Mouse (Mus musculus): ENCODE measurements around the gene Rab43. TPM values are rescaled to one million over a fixed set of nuclear protein-coding genes. Genes with fewer than 3 reads are reported as not detected.
"Not testable (repeated sequence)": the region's sequence is repeated elsewhere in the genome, so short reads cannot be mapped to it uniquely, and the experiment has no call there.

Gene Rab43
- polyA plus RNA-seq, 1 experiment: 58.4 TPM

GRCm38 (mm10) chr6:87776663-87777062 lies 35.3 kb downstream of the Rab43 start:
- Histone ChIP-seq H3K27ac (ENCODE audit: insufficient read depth, low read depth, low read length) (no peak overlapping the region), H3K4me1 (ENCODE audit: control insufficient read depth, insufficient read depth, insufficient read length, low read length) (peaks cover 14% of the 10 kb centered on the region), H3K36me3 (ENCODE audit: control insufficient read depth, insufficient read depth, low read length) (no peaks in the 10 kb centered on the region), H3K4me3 (ENCODE audit: low read depth, low read length) (no peak overlapping the region), H3K27me3 (ENCODE audit: control insufficient read depth, insufficient read depth, low read length) (no peaks in the 10 kb centered on the region)
- 73% methylated on average over 1 of the region's 1 CpGs for WGBS
- TF ChIP-seq CTCF (IDR thresholded peaks at IDR 0.05; ENCODE audit: extremely low read depth, insufficient read length, insufficient replicate concordance, low read depth, low read length) (no peak), POLR2A (IDR thresholded peaks at IDR 0.05; ENCODE audit: low read depth, low read length) (no peak)

GRCm38 (mm10) chr6:87775588-87776245 lies 36.2 kb downstream of the Rab43 start:
- Histone ChIP-seq H3K4me3 (ENCODE audit: low read depth, low read length) (no peak overlapping the region), H3K27me3 (ENCODE audit: control insufficient read depth, insufficient read depth, low read length) (no peaks in the 10 kb centered on the region), H3K27ac (ENCODE audit: insufficient read depth, low read depth, low read length) (no peak overlapping the region), H3K36me3 (ENCODE audit: control insufficient read depth, insufficient read depth, low read length) (no peaks in the 10 kb centered on the region), H3K4me1 (ENCODE audit: control insufficient read depth, insufficient read depth, insufficient read length, low read length) (peaks cover 14% of the 10 kb centered on the region)
- WGBS: 26% methylated on average over 3 of the region's 3 CpGs
- no peak for TF ChIP-seq CTCF (IDR thresholded peaks at IDR 0.05; ENCODE audit: extremely low read depth, insufficient read length, insufficient replicate concordance, low read depth, low read length)
- TF ChIP-seq POLR2A (IDR thresholded peaks at IDR 0.05; ENCODE audit: low read depth, low read length): no peak

- no peaks in the 10 kb centered on the region for H3K27me3 ChIP-seq (ENCODE audit: control insufficient read depth, insufficient read depth, low read length)
- TF ChIP-seq POLR2A (IDR thresholded peaks at IDR 0.05; ENCODE audit: low read depth, low read length): no peak
- TF ChIP-seq CTCF (IDR thresholded peaks at IDR 0.05; ENCODE audit: extremely low read depth, insufficient read length, insufficient replicate concordance, low read depth, low read length): no peak
- WGBS: 71% methylated on average over 9 of the region's 9 CpGs
- H3K27ac ChIP-seq (ENCODE audit: insufficient read depth, low read depth, low read length): no peak overlapping the region
- peaks cover 14% of the 10 kb centered on the region for H3K4me1 ChIP-seq (ENCODE audit: control insufficient read depth, insufficient read depth, insufficient read length, low read length)
- H3K36me3 ChIP-seq (ENCODE audit: control insufficient read depth, insufficient read depth, low read length): no peaks in the 10 kb centered on the region
- H3K4me3 ChIP-seq (ENCODE audit: low read depth, low read length): no peak overlapping the region
Observed at GRCm38 (mm10) chr6:87774909-87775308, 37.1 kb downstream of the Rab43 start.

GRCm38 (mm10) chr6:87774466-87774865 lies 37.5 kb downstream of the Rab43 start:
- TF ChIP-seq CTCF (IDR thresholded peaks at IDR 0.05; ENCODE audit: extremely low read depth, insufficient read length, insufficient replicate concordance, low read depth, low read length) (no peak), POLR2A (IDR thresholded peaks at IDR 0.05; ENCODE audit: low read depth, low read length) (no peak)
- peaks cover 14% of the 10 kb centered on the region for H3K4me1 ChIP-seq (ENCODE audit: control insufficient read depth, insufficient read depth, insufficient read length, low read length)
- H3K27ac ChIP-seq (ENCODE audit: insufficient read depth, low read depth, low read length): no peak overlapping the region
- no peaks in the 10 kb centered on the region for H3K27me3 ChIP-seq (ENCODE audit: control insufficient read depth, insufficient read depth, low read length)
- H3K4me3 ChIP-seq (ENCODE audit: low read depth, low read length): no peak overlapping the region
- H3K36me3 ChIP-seq (ENCODE audit: control insufficient read depth, insufficient read depth, low read length): no peaks in the 10 kb centered on the region
- 21% methylated on average over 1 of the region's 1 CpGs for WGBS

- Histone ChIP-seq H3K36me3 (ENCODE audit: control insufficient read depth, insufficient read depth, low read length) (no peaks in the 10 kb centered on the region), H3K27me3 (ENCODE audit: control insufficient read depth, insufficient read depth, low read length) (no peaks in the 10 kb centered on the region), H3K4me3 (ENCODE audit: low read depth, low read length) (no peak overlapping the region), H3K4me1 (ENCODE audit: control insufficient read depth, insufficient read depth, insufficient read length, low read length) (no peaks in the 10 kb centered on the region), H3K27ac (ENCODE audit: insufficient read depth, low read depth, low read length) (no peak overlapping the region)
- 46% methylated on average over 8 of the region's 8 CpGs for WGBS
- TF ChIP-seq POLR2A (IDR thresholded peaks at IDR 0.05; ENCODE audit: low read depth, low read length) (no peak), CTCF (IDR thresholded peaks at IDR 0.05; ENCODE audit: extremely low read depth, insufficient read length, insufficient replicate concordance, low read depth, low read length) (no peak)
Observed at GRCm38 (mm10) chr6:87770626-87771025, 41.3 kb downstream of the Rab43 start.

GRCm38 (mm10) chr6:87764296-87764695 lies 47.7 kb downstream of the Rab43 start:
- not testable (repeated sequence) for H3K36me3 ChIP-seq (ENCODE audit: control insufficient read depth, insufficient read depth, low read length); H3K4me1 ChIP-seq (ENCODE audit: control insufficient read depth, insufficient read depth, insufficient read length, low read length); H3K4me3 ChIP-seq (ENCODE audit: low read depth, low read length); H3K27ac ChIP-seq (ENCODE audit: insufficient read depth, low read depth, low read length); H3K27me3 ChIP-seq (ENCODE audit: control insufficient read depth, insufficient read depth, low read length)
- 95% methylated on average over 2 of the region's 2 CpGs for WGBS

- WGBS: 63% methylated on average over 4 of the region's 4 CpGs
- Histone ChIP-seq H3K36me3 (ENCODE audit: control insufficient read depth, insufficient read depth, low read length) (no peaks in the 10 kb centered on the region), H3K4me1 (ENCODE audit: control insufficient read depth, insufficient read depth, insufficient read length, low read length) (no peaks in the 10 kb centered on the region), H3K4me3 (ENCODE audit: low read depth, low read length) (no peak overlapping the region), H3K27ac (ENCODE audit: insufficient read depth, low read depth, low read length) (no peak overlapping the region), H3K27me3 (ENCODE audit: control insufficient read depth, insufficient read depth, low read length) (no peaks in the 10 kb centered on the region)
- TF ChIP-seq POLR2A (IDR thresholded peaks at IDR 0.05; ENCODE audit: low read depth, low read length) (no peak), CTCF (IDR thresholded peaks at IDR 0.05; ENCODE audit: extremely low read depth, insufficient read length, insufficient replicate concordance, low read depth, low read length) (no peak)
Observed at GRCm38 (mm10) chr6:87763376-87764280, 48.3 kb downstream of the Rab43 start.

Data from small intestine, adult 2 months (tissue).